Mouse (Mus musculus) neural tube, embryonic 12.5 days (tissue): ENCODE data around the gene Sema4d. TPM values are rescaled to one million over a fixed set of nuclear protein-coding genes. Genes with fewer than 3 reads are reported as not detected.

ENCODE experiments used
- ATAC-seq: fragments of 200-750 bp; cut with Nextera tagmentation; 2 replicates; pipeline ENCODE4 v1.8.0; 2017; ENCODE audit warnings: low read depth, mild to moderate bottlenecking, moderate TSS enrichment, moderate library complexity; ENCODE audit not compliant: low FRiP score
- H3K27ac ChIP-seq: fragments of 300-500 bp; sonication (generic); 2 replicates; pipeline ENCODE4 v1.5.1; 2016
- H3K27me3 ChIP-seq: fragments of 300-500 bp; sonication (generic); replicated peaks from 2 replicates; pipeline ENCODE4 v1.6.1; 2016; ENCODE audit warnings: mild to moderate bottlenecking
- H3K36me3 ChIP-seq: fragments of 300-500 bp; sonication (generic); 2 replicates; pipeline ENCODE4 v1.6.1; 2016; ENCODE audit warnings: mild to moderate bottlenecking
- H3K4me1 ChIP-seq: fragments of 300-500 bp; sonication (generic); 2 replicates; pipeline ENCODE4 v1.6.1; 2016
- H3K4me2 ChIP-seq: fragments of 300-500 bp; sonication (generic); replicated peaks from 2 replicates; pipeline ENCODE4 v1.6.1; 2016; ENCODE audit warnings: mild to moderate bottlenecking
- H3K4me3 ChIP-seq: fragments of 300-500 bp; sonication (generic); 2 replicates; pipeline ENCODE4 v1.5.1; 2016
- H3K9ac ChIP-seq: fragments of 300-500 bp; sonication (generic); 2 replicates; pipeline ENCODE4 v1.6.1; 2016; ENCODE audit warnings: mild to moderate bottlenecking
- H3K9me3 ChIP-seq: fragments of 300-500 bp; sonication (generic); 2 replicates; pipeline ENCODE4 v1.6.1; 2016; ENCODE audit warnings: mild to moderate bottlenecking
- WGBS: fragments of 180-500 bp; shearing (Covaris S2); methylation state at CpG from one replicate; pipeline ENCODE4 v1.1.7; 2016; 5-methylcytosine and 5-hydroxymethylcytosine counted together
- polyA plus RNA-seq: library from polyadenylated mRNA; unstranded; fragments of >200 nt; fragmentation: Nextera tagmentation; extraction: Ambion mirVana; gene quantifications from 2 replicates; pipeline ENCODE4 v1.2.1, GENCODE M21; 2016

The Sema4d gene
- polyA plus RNA-seq, 1 experiment from 2014 or later = 9.9 TPM

- Histone ChIP-seq H3K36me3 (no peaks in the 10 kb centered on the region), H3K4me1 (peaks cover 25% of the 10 kb centered on the region), H3K27me3 (no peaks in the 10 kb centered on the region), H3K9me3 (no peaks in the 10 kb centered on the region), H3K9ac (no peak overlapping the region), H3K4me2 (no peak overlapping the region), H3K27ac (no peak overlapping the region), H3K4me3 (no peak overlapping the region)
- WGBS = 83% methylated on average over 6 of the region's 7 CpGs
- ATAC-seq = no peak
Observed at GRCm38 (mm10) chr13:51727364-51727763, 66.2 kb downstream of the Sema4d start.

GRCm38 (mm10) chr13:51725926-51726574 lies 67.5 kb downstream of the Sema4d start:
- Histone ChIP-seq H3K27me3 (no peaks in the 10 kb centered on the region), H3K27ac (no peak overlapping the region), H3K4me1 (peaks cover 18% of the 10 kb centered on the region), H3K4me2 (no peak overlapping the region), H3K4me3 (no peak overlapping the region), H3K9ac (no peak overlapping the region), H3K36me3 (no peaks in the 10 kb centered on the region), H3K9me3 (no peaks in the 10 kb centered on the region)
- 57% methylated on average over 8 of the region's 8 CpGs for WGBS
- no peak for ATAC-seq

GRCm38 (mm10) chr13:51725446-51725845 lies 68.1 kb downstream of the Sema4d start:
- no peak overlapping the region for H3K4me3 ChIP-seq
- WGBS = 92% methylated on average over 7 of the region's 7 CpGs
- peaks cover 16% of the 10 kb centered on the region for H3K4me1 ChIP-seq
- H3K36me3 ChIP-seq = no peaks in the 10 kb centered on the region
- no peak overlapping the region for H3K27ac ChIP-seq
- no peaks in the 10 kb centered on the region for H3K27me3 ChIP-seq
- ATAC-seq = no peak
- H3K9me3 ChIP-seq = no peaks in the 10 kb centered on the region
- H3K9ac ChIP-seq = no peak overlapping the region
- H3K4me2 ChIP-seq = no peak overlapping the region

GRCm38 (mm10) chr13:51724566-51724965 lies 69.0 kb downstream of the Sema4d start:
- no peak overlapping the region for H3K27ac ChIP-seq
- no peak overlapping the region for H3K4me2 ChIP-seq
- ATAC-seq = no peak
- no peaks in the 10 kb centered on the region for H3K9me3 ChIP-seq
- WGBS = 79% methylated on average over 6 of the region's 6 CpGs
- H3K27me3 ChIP-seq = no peaks in the 10 kb centered on the region
- no peak overlapping the region for H3K9ac ChIP-seq
- H3K36me3 ChIP-seq = no peaks in the 10 kb centered on the region
- peaks cover 7% of the 10 kb centered on the region for H3K4me1 ChIP-seq
- H3K4me3 ChIP-seq = no peak overlapping the region

GRCm38 (mm10) chr13:51723114-51723513 lies 70.4 kb downstream of the Sema4d start:
- Histone ChIP-seq H3K4me3 (no peak overlapping the region), H3K27ac (no peak overlapping the region), H3K27me3 (no peaks in the 10 kb centered on the region), H3K9ac (no peak overlapping the region), H3K9me3 (no peaks in the 10 kb centered on the region), H3K36me3 (no peaks in the 10 kb centered on the region), H3K4me1 (0 out of 2 replicates have a peak, but pooled peaks cover 5% of the 10 kb centered on the region), H3K4me2 (no peak overlapping the region)
- no peak for ATAC-seq
- WGBS = 80% methylated on average over 5 of the region's 5 CpGs

- Histone ChIP-seq H3K27me3 (no peaks in the 10 kb centered on the region), H3K4me1 (no peaks in the 10 kb centered on the region), H3K9me3 (no peaks in the 10 kb centered on the region), H3K4me3 (no peak overlapping the region), H3K27ac (no peak overlapping the region), H3K9ac (no peak overlapping the region), H3K4me2 (no peak overlapping the region), H3K36me3 (no peaks in the 10 kb centered on the region)
- no peak for ATAC-seq
- 88% methylated on average over 4 of the region's 4 CpGs for WGBS
Observed at GRCm38 (mm10) chr13:51720556-51720955, 73.0 kb downstream of the Sema4d start.

GRCm38 (mm10) chr13:51719256-51719655 lies 74.3 kb downstream of the Sema4d start:
- WGBS = 90% methylated on average over 3 of the region's 3 CpGs
- ATAC-seq = no peak
- no peaks in the 10 kb centered on the region for H3K9me3 ChIP-seq

GRCm38 (mm10) chr13:51716350-51717263 lies 76.9 kb downstream of the Sema4d start:
- Histone ChIP-seq H3K27me3 (no peaks in the 10 kb centered on the region), H3K4me3 (no peak overlapping the region)

More at GRCm38 (mm10) chr13:51719256-51719655, 74.3 kb downstream of the Sema4d start:
- Histone ChIP-seq H3K27me3 (no peaks in the 10 kb centered on the region), H3K4me2 (no peak overlapping the region), H3K27ac (no peak overlapping the region), H3K4me3 (no peak overlapping the region), H3K9ac (no peak overlapping the region), H3K36me3 (no peaks in the 10 kb centered on the region), H3K4me1 (no peaks in the 10 kb centered on the region)

GRCm38 (mm10) chr13:51712022-51712421 lies 81.5 kb downstream of the Sema4d start:
- Histone ChIP-seq H3K27ac (no peak overlapping the region), H3K4me1 (no peaks in the 10 kb centered on the region), H3K36me3 (peaks cover 8% of the 10 kb centered on the region; the same call in 1 of the 2 replicates), H3K27me3 (no peaks in the 10 kb centered on the region), H3K4me2 (no peak overlapping the region), H3K9ac (no peak overlapping the region), H3K4me3 (no peak overlapping the region), H3K9me3 (no peaks in the 10 kb centered on the region)
- 93% methylated on average over 8 of the region's 8 CpGs for WGBS
- no peak for ATAC-seq

More at GRCm38 (mm10) chr13:51716350-51717263, 76.9 kb downstream of the Sema4d start:
- Histone ChIP-seq H3K4me1 (no peaks in the 10 kb centered on the region), H3K9ac (no peak overlapping the region), H3K36me3 (no peaks in the 10 kb centered on the region), H3K4me2 (no peak overlapping the region), H3K9me3 (no peaks in the 10 kb centered on the region), H3K27ac (no peak overlapping the region)
- 88% methylated on average over 8 of the region's 8 CpGs for WGBS
- ATAC-seq = no peak

GRCm38 (mm10) chr13:51710738-51711137 lies 82.8 kb downstream of the Sema4d start:
- peaks cover 6% of the 10 kb centered on the region for H3K4me1 ChIP-seq
- WGBS = 67% methylated on average over 7 of the region's 7 CpGs
- no peak overlapping the region for H3K4me2 ChIP-seq

GRCm38 (mm10) chr13:51705882-51706854 lies 87.4 kb downstream of the Sema4d start:
- WGBS = 63% methylated on average over 22 of the region's 22 CpGs
- no peak overlapping the region for H3K27ac ChIP-seq

More at GRCm38 (mm10) chr13:51710738-51711137, 82.8 kb downstream of the Sema4d start:
- peaks cover 8% of the 10 kb centered on the region; the same call in 1 of the 2 replicates for H3K36me3 ChIP-seq
- ATAC-seq = no peak
- no peaks in the 10 kb centered on the region for H3K27me3 ChIP-seq
- no peaks in the 10 kb centered on the region for H3K9me3 ChIP-seq
- H3K4me3 ChIP-seq = no peak overlapping the region
- no peak overlapping the region for H3K27ac ChIP-seq
- H3K9ac ChIP-seq = no peak overlapping the region

More at GRCm38 (mm10) chr13:51705882-51706854, 87.4 kb downstream of the Sema4d start:
- no peaks in the 10 kb centered on the region for H3K9me3 ChIP-seq
- peaks cover 7% of the 10 kb centered on the region for H3K4me1 ChIP-seq
- no peaks in the 10 kb centered on the region for H3K27me3 ChIP-seq
- no peak overlapping the region for H3K9ac ChIP-seq
- peaks cover 9% of the 10 kb centered on the region; the same call in 1 of the 2 replicates for H3K36me3 ChIP-seq
- no peak overlapping the region for H3K4me3 ChIP-seq
- no peak for ATAC-seq
- no peak overlapping the region for H3K4me2 ChIP-seq
